ENCODE assay signal across 7 mouse cellular contexts in genomic region chr5:135933222-135933899, GRCm38 (mm10). TPM values are rescaled to one million over a fixed set of nuclear protein-coding genes. Genes with fewer than 3 reads are reported as not detected.
DNase-seq lines count a peak whose midpoint lies in the region; ATAC-seq and TF ChIP-seq lines count a peak whose summit lies in the region.

No protein-coding gene starts in this region.

- no peak for TF ChIP-seq POLR2A in lung, adult 2 months (IDR thresholded peaks at IDR 0.05; ENCODE audit: borderline replicate concordance, extremely low read depth, low read depth, low read length)

- 8% methylated on average over 12 of the region's 12 CpGs for WGBS in lung, adult 2 months
- 8% methylated on average over 12 of the region's 12 CpGs for WGBS in embryonic facial prominence, embryonic 13.5 days
- 6% methylated on average over 12 of the region's 12 CpGs for WGBS in intestine, postnatal 0 days
- WGBS in neural tube, embryonic 14.5 days = 10% methylated on average over 12 of the region's 12 CpGs

- TF ChIP-seq CTCF in lung, adult 2 months (IDR thresholded peaks at IDR 0.05; ENCODE audit: insufficient read depth, low read length) = no peak
- no peak for TF ChIP-seq CTCF in intestine, postnatal 0 days (IDR thresholded peaks at IDR 0.05; ENCODE audit: low read depth)

- H3K27ac ChIP-seq in embryonic facial prominence, embryonic 13.5 days = peak overlapping the region; percentile 93
- peak overlapping the region; percentile 94 for H3K27ac ChIP-seq in intestine, postnatal 0 days (ENCODE audit: low read depth, low read length)
- peak overlapping the region; percentile 98 for H3K27ac ChIP-seq in neural tube, embryonic 14.5 days (ENCODE audit: low read depth, low read length)

- H3K36me3 ChIP-seq in embryonic facial prominence, embryonic 13.5 days = peaks cover 31% of the 10 kb centered on the region
- peaks cover 26% of the 10 kb centered on the region for H3K36me3 ChIP-seq in intestine, postnatal 0 days (ENCODE audit: control insufficient read depth, insufficient read depth)
- H3K36me3 ChIP-seq in neural tube, embryonic 14.5 days (ENCODE audit: control insufficient read depth, insufficient read depth, low read length) = peaks cover 27% of the 10 kb centered on the region

- peaks cover 6% of the 10 kb centered on the region for H3K4me1 ChIP-seq in lung, adult 2 months (ENCODE audit: control insufficient read depth, insufficient read depth, low read length)
- H3K4me1 ChIP-seq in embryonic facial prominence, embryonic 13.5 days = peaks cover 36% of the 10 kb centered on the region
- no peaks in the 10 kb centered on the region for H3K4me1 ChIP-seq in intestine, postnatal 0 days (replicated peaks; ENCODE audit: control insufficient read depth, insufficient read depth, low read length)
- peaks cover 29% of the 10 kb centered on the region for H3K4me1 ChIP-seq in neural tube, embryonic 14.5 days (ENCODE audit: control insufficient read depth, insufficient read depth, low read length)

- H3K4me3 ChIP-seq in lung, adult 2 months (replicated peaks; ENCODE audit: extremely low read depth, low read depth, low read length) = peak overlapping the region; percentile 98
- peak overlapping the region; percentile 95 for H3K4me3 ChIP-seq in embryonic facial prominence, embryonic 13.5 days
- H3K4me3 ChIP-seq in intestine, postnatal 0 days (ENCODE audit: low read depth, low read length) = peak overlapping the region; percentile 94
- H3K4me3 ChIP-seq in neural tube, embryonic 14.5 days (ENCODE audit: low read depth, low read length) = peak overlapping the region; percentile 65

- H3K9me3 ChIP-seq in embryonic facial prominence, embryonic 13.5 days = no peaks in the 10 kb centered on the region
- no peaks in the 10 kb centered on the region for H3K9me3 ChIP-seq in intestine, postnatal 0 days (ENCODE audit: control insufficient read depth)
- no peaks in the 10 kb centered on the region for H3K9me3 ChIP-seq in neural tube, embryonic 14.5 days (ENCODE audit: control insufficient read depth, low read length)

- ATAC-seq in embryonic facial prominence, embryonic 13.5 days (ENCODE audit: insufficient number of reproducible peaks, insufficient read depth, low FRiP score, low TSS enrichment, low read depth) = no peak
- ATAC-seq in intestine, postnatal 0 days = no peak
- no peak for ATAC-seq in neural tube, embryonic 14.5 days (ENCODE audit: low read depth)

- H3K27me3 ChIP-seq in embryonic facial prominence, embryonic 13.5 days = no peaks in the 10 kb centered on the region
- no peaks in the 10 kb centered on the region for H3K27me3 ChIP-seq in intestine, postnatal 0 days (replicated peaks; ENCODE audit: control insufficient read depth, insufficient read depth, low read length)
- H3K27me3 ChIP-seq in neural tube, embryonic 14.5 days (ENCODE audit: control insufficient read depth, insufficient read depth, low read length) = no peaks in the 10 kb centered on the region

- peak overlapping the region; percentile 93 for H3K9ac ChIP-seq in embryonic facial prominence, embryonic 13.5 days
- peak overlapping the region; percentile 59 for H3K9ac ChIP-seq in intestine, postnatal 0 days (ENCODE audit: low read depth, low read length)
- H3K9ac ChIP-seq in neural tube, embryonic 14.5 days (replicated peaks; ENCODE audit: low read depth, low read length) = peak overlapping the region; percentile 78

- DNase-seq in lung, adult 2 months = no peak
- DNase-seq in lung, postnatal 25 days (ENCODE audit: low spot score) = no peak
- DNase-seq in gastrocnemius, adult 18-20 months (ENCODE audit: low spot score) = no peak
- no peak for DNase-seq in thymus, postnatal 25 days

- H3K4me2 ChIP-seq in embryonic facial prominence, embryonic 13.5 days = peak overlapping the region; percentile 67
- H3K4me2 ChIP-seq in intestine, postnatal 0 days (replicated peaks; ENCODE audit: low read depth) = peak overlapping the region; percentile 81
- peak overlapping the region; percentile 60 for H3K4me2 ChIP-seq in neural tube, embryonic 14.5 days (ENCODE audit: low read depth, low read length)

RNA-seq across cellular contexts. Expression of gene Ywhag, which starts 1.1 kb away (rescaled TPM):
- 66.2 and 80.3 TPM in 2 replicates for polyA plus RNA-seq in lung, adult 2 months (2012; rRNA removed)
- 164 and 178 TPM in 2 replicates for polyA plus RNA-seq in embryonic facial prominence, embryonic 13.5 days (2015; fragmentation: Nextera tagmentation; extraction: Ambion mirVana)
- 57.1 and 61.8 TPM in 2 replicates for polyA plus RNA-seq in intestine, postnatal 0 days (2015; fragmentation: Nextera tagmentation; extraction: Ambion mirVana)
- 419 and 431 TPM in 2 replicates for polyA plus RNA-seq in neural tube, embryonic 14.5 days (2014; fragmentation: Nextera tagmentation; extraction: Ambion mirVana)
- total RNA-seq in gastrocnemius, adult 18-20 months (2021) = 100 to 1,000 TPM; 288 to 326 TPM

RNA-seq across cellular contexts. Expression of gene Ssc4d, which starts 41.0 kb away (rescaled TPM):
- 3.6 and 3.9 TPM in 2 replicates for polyA plus RNA-seq in lung, adult 2 months (2012; rRNA removed)
- 3.9 TPM in 2 replicates for polyA plus RNA-seq in embryonic facial prominence, embryonic 13.5 days (2015; fragmentation: Nextera tagmentation; extraction: Ambion mirVana)
- 2.2 and 2.4 TPM in 2 replicates for polyA plus RNA-seq in intestine, postnatal 0 days (2015; fragmentation: Nextera tagmentation; extraction: Ambion mirVana)
- 1.0 and 1.4 TPM in 2 replicates for polyA plus RNA-seq in neural tube, embryonic 14.5 days (2014; fragmentation: Nextera tagmentation; extraction: Ambion mirVana)
- total RNA-seq in gastrocnemius, adult 18-20 months (2021) = under 1 TPM; 0.57 to 0.95 TPM

RNA-seq across cellular contexts. Expression of gene Hspb1, which starts 45.6 kb away (rescaled TPM):
- 541 and 589 TPM in 2 replicates for polyA plus RNA-seq in lung, adult 2 months (2012; rRNA removed)
- 107 and 149 TPM in 2 replicates for polyA plus RNA-seq in embryonic facial prominence, embryonic 13.5 days (2015; fragmentation: Nextera tagmentation; extraction: Ambion mirVana)
- 107 and 120 TPM in 2 replicates for polyA plus RNA-seq in intestine, postnatal 0 days (2015; fragmentation: Nextera tagmentation; extraction: Ambion mirVana)
- polyA plus RNA-seq in neural tube, embryonic 14.5 days (2014; fragmentation: Nextera tagmentation; extraction: Ambion mirVana) = 7.8 and 11.4 TPM in 2 replicates
- 100 to 1,000 TPM; 239 to 482 TPM for total RNA-seq in gastrocnemius, adult 18-20 months (2021)

RNA-seq across cellular contexts. Expression of gene Zp3, which starts 46.5 kb away (rescaled TPM):
- polyA plus RNA-seq in lung, adult 2 months (2012; rRNA removed) = 0.08 TPM in 1 of 2 replicates, not detected in the other
- not detected in 2 replicates for polyA plus RNA-seq in embryonic facial prominence, embryonic 13.5 days (2015; fragmentation: Nextera tagmentation; extraction: Ambion mirVana)
- polyA plus RNA-seq in intestine, postnatal 0 days (2015; fragmentation: Nextera tagmentation; extraction: Ambion mirVana) = not detected in 2 replicates
- polyA plus RNA-seq in neural tube, embryonic 14.5 days (2014; fragmentation: Nextera tagmentation; extraction: Ambion mirVana) = 0.29 TPM in 1 of 2 replicates, not detected in the other
- not detected for total RNA-seq in gastrocnemius, adult 18-20 months (2021)
